Mouse (Mus musculus): ENCODE data around the gene 4930518I15Rik. TPM values are rescaled to one million over a fixed set of nuclear protein-coding genes. Genes with fewer than 3 reads are reported as not detected.
"Not testable (repeated sequence)": the region's sequence is repeated elsewhere in the genome, so short reads cannot be mapped to it uniquely, and the experiment has no call there.

Gene 4930518I15Rik
- total RNA-seq (2021): 1 to 10 TPM; 1.7 to 2.7 TPM
- long read RNA-seq, partial matches to known transcripts: 0 of 1 reads
- long read RNA-seq, other reads (novel, unspliced or antisense): 0 of 1 reads

GRCm38 (mm10) chr2:156857835-156858234, at the start of gene 4930518I15Rik:
TSS of gene 4930518I15Rik (minus strand) at chr2:156857946.
- DNase-seq (ENCODE audit: low spot score in 2 of 2): no peak

- DNase-seq (ENCODE audit: low spot score in 2 of 2): not testable (repeated sequence)
Measured at GRCm38 (mm10) chr2:156905931-156906330, 48.2 kb upstream of the 4930518I15Rik start.

GRCm38 (mm10) chr2:156904976-156905717, 47.4 kb upstream of the 4930518I15Rik start:
- DNase-seq (ENCODE audit: low spot score in 2 of 2): peak; percentile 56 to 87

DNA sequence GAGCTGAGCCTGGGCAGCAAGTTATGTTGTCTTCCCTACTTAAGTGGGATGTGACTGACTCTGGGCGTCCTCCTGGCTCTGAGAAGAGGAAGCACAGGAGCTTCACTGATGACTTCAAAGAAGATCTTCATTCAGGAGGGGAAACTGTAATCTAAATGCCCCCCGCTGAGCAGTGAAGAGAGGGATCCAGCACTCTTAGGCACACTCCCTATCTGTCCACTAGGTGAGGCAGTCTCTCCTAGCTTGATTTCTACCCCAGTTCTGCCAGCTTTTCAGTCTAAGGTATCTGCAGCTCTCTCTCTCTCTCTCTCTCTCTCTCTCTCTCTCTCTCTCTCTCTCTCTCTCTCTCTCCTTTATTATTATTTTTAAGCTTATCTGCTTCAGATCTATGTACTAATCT, 45.6 kb upstream of the 4930518I15Rik start:
- DNase-seq (ENCODE audit: low spot score in 2 of 2): no peak

GRCm38 (mm10) chr2:156902411-156902810, 44.7 kb upstream of the 4930518I15Rik start:
- not testable (repeated sequence) for DNase-seq (ENCODE audit: low spot score in 2 of 2)

DNA sequence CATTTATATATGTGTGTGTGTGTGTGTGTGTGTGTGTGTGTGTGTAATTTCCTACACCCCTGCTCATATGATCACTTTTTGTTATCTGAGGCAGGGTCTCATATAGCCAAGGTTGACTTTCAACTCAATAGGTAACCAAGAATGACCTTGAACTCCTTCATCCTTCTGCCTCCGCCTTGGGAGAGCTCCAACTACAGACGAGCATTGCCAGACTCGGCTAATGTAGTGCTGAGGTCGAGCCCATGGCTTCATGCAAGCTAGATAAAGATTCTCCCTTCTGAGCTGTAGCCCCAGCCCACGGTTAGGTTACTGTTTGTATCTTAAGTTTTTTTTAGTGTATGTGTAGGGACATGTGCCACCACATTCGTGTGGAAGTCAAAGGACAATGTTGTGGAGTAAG, 44.1 kb upstream of the 4930518I15Rik start:
- no peak for DNase-seq (ENCODE audit: low spot score in 2 of 2)

DNA sequence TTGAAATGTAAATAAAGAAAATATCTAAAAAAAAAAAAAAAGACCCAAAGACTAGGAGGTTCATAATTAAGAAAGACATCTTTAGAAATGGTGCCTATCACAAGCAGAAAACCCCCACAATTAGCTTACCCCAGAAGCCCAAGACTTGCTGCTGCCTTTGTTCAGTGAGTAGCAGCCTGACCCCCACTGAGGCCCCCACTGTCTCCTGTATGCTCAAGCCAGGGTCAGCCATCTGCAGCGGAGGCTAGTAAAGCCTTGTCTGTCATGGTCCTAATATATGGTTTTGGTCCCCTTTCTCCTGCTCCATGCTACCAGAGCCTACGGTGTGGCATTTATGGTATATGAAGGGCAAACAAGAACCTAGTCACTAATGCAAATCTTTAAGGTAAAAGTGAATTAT, 43.6 kb upstream of the 4930518I15Rik start:
- no peak for DNase-seq (ENCODE audit: low spot score in 2 of 2)

- no peak for DNase-seq (ENCODE audit: low spot score in 2 of 2)
Measured at GRCm38 (mm10) chr2:156899184-156899583, 41.4 kb upstream of the 4930518I15Rik start.

GRCm38 (mm10) chr2:156898374-156898773, 40.6 kb upstream of the 4930518I15Rik start:
- no peak for DNase-seq (ENCODE audit: low spot score in 2 of 2)

GRCm38 (mm10) chr2:156897034-156897433, 39.3 kb upstream of the 4930518I15Rik start:
- DNase-seq (ENCODE audit: low spot score in 2 of 2): peak in 1 of 2 experiments; percentile 65

DNA sequence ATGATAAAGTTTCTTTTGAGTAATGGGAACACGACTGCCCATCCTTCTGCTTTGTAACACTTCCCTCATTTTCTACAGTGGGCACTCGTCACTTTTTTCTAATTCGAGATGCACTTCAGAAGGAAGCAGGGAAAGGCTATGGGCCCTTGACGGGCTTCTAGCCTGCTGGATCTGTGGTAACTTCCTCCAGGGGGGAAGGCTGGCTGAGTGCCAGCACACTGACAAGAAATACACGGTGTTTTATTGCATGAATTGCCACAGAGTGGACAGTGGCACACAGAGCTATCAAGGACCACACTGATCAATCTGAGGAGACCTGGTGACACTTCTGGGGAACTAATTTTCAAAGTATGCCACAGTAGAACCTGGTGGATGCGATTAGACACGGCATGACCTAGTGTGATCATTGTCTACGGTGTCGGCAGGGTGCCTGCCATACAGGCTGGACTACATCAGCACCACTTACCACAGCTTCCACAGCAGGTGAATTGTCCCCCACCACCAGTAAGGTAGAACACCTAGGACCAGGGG, 38.7 kb upstream of the 4930518I15Rik start:
- no peak for DNase-seq (ENCODE audit: low spot score in 2 of 2)

DNA sequence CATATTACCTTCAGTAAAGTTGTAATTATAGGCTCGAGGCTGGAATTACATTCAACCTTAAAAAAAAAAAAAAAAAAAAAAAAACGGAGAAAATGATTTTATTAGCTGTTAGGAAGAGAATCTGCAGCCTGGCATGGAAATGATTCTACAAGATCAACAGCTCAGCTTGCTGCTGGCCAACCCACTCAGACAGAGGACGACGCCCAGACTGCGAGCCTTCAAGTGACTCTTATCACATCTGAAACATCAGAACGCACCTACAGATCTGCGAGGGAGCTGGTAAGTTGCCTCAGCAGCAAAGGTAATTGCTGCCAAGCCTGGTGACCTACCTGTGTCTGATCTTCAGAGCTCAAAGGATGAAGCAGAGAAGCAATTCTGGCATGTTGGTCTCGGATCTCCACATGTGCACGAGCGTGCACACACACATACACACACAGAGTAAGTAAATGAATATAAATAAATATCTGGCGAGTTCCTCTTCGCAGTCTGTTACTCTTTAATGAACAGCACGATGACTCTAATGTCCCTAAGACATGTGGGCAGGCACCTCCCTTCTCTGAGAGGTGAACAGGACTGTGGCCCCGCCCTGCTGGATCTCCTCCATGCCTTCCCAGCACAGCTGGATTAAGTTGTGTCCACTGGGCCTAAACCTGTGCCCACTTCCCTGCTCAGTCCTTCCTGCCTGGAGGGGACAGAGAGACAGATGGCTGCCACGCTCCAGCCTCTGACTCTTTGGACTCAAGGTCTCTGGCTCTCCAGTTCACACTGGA, 36.9 kb upstream of the 4930518I15Rik start:
- no peak for DNase-seq (ENCODE audit: low spot score in 2 of 2)

DNA sequence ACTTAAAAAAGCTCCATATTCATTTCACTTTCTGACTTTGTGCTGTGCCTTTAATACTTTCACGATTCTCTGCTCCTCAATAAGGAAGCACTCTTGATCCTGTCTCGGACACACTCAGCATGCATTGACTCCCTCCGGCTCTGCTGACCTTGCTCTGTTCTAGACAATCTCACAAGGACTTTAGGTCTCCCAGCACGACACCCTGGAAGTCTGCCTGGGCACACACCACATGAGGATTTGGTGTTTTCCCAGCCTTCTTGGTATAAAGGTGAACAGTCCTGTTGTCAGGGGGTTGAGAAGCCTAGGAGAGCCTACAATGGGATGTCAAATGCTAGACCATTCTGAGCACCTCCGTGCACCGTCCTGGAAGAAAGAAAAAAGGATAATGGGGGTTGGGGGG, 35.1 kb upstream of the 4930518I15Rik start:
- no peak for DNase-seq (ENCODE audit: low spot score in 2 of 2)

GRCm38 (mm10) chr2:156892240-156892639, 34.5 kb upstream of the 4930518I15Rik start:
- DNase-seq (ENCODE audit: low spot score in 2 of 2): no peak

DNA sequence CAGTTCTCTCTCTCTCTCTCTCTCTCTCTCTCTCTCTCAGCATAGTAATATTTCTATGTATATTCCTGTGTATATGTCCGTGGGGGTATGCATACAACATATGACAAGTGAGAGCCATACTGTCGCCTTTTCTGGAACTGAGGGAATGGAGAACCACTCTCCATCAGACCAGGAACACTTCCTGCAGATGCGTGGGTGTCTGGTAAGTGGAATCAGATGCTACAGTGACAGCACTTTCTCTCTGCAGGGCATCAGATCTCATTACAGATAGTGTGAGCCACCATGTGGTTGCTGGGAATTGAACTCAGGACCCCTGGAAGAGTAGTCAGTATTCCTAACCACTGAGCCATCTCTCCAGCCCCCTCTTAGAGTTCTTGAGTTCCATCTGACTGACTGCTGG, 30.7 kb upstream of the 4930518I15Rik start:
- no peak for DNase-seq (ENCODE audit: low spot score in 2 of 2)

GRCm38 (mm10) chr2:156887017-156887416, 29.3 kb upstream of the 4930518I15Rik start, which contains the start of gene Sla2:
TSS of gene Sla2 (minus strand) at chr2:156887192.
- no peak for DNase-seq (ENCODE audit: low spot score in 2 of 2)

DNA sequence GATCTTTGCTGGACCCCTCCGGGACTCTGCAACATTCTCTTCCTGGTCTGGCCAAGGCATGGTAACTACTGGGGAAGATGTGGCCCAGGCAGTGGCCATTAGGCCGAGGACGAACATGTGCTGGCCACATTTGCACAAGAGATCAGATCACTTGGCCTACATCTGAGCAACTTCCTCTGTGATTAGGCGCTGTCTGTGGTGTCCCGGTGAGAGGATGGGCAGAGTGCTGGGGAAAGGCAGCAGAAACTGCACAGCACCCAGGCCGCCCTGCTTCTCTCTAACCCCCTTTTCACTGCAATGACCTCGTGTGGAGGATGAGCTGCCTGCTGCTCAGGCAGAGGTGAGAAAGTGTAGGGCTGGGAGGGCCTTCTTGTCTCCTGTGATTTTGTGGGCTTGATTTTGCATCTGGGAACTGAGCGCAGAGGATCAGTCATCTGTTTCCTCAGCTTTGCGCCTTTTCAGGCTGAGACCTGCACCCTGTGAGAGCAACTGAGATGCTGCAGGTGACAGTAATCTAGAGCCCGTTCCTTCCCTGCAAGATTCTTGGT, 28.4 kb upstream of the 4930518I15Rik start:
- no peak for DNase-seq (ENCODE audit: low spot score in 2 of 2)

GRCm38 (mm10) chr2:156885666-156886065, 27.9 kb upstream of the 4930518I15Rik start:
- not testable (repeated sequence) for DNase-seq (ENCODE audit: low spot score in 2 of 2)

DNA sequence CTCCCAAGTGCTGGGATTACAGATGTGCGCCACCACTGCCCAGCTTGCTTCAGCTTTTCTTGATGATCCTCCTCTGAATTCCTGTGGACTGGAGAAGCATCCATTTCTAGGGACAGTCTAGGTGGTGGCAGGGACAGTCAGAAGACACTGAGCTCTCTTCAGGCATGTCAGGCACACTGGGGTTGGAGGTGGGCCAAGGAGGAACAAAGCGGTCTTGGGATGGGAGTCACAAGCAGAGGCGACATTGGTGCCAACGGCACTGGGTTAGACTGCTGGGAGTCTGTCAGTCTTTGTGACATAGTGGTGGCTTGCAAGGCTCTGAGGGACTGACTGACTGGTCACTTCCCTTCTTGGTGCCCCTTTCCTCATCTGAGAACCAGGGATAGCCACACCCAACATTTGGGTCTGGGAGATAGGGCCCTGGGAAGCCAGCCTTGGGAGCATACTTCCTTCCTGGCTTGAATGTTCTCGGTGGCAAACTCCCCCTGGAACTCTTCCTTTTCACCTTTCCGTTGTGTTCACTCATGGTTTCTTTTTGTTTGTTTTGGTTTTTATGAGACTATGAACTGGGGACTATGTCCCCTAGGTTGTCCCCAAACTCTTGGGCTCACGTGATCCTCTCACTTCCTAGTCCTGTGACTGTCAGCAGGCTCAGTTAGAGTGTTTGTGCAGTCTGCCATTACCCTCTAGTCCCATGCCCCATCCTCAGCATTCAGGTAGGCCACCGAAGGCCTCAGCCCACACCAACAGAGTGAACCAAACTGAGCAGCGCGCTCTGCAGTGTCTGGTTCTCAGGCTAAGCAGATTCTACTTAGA, 26.9 kb upstream of the 4930518I15Rik start:
- no peak for DNase-seq (ENCODE audit: low spot score in 2 of 2)

DNA sequence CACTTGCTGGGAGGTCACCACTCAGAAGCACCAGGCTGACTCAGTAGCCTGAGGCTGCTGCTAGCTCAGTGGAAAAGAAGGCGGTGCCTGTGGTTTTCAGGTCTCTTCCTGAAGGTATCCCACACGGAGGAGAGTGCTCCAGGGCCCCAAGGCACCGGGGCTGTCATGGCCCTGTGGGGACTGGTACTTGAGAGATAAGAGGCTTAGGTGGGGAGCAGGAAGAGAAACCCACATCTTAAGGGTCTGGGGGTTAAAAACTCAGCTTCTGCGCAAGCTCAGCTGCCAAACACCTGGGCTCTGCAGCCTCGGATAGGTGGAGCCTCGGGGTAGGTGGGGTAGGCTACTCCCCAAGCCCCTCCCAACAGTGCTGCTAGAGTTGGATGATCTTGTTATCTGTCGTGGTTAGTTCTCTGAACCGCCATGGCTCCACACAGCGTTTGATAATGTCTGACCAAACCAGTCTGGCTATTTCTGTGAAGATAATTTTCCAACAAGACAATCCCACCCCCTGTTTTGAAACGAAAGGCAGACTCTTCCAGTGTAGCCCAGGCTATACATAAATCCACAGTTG, 24.8 kb upstream of the 4930518I15Rik start:
- no peak for DNase-seq (ENCODE audit: low spot score in 2 of 2)
